Mouse (Mus musculus) forebrain, embryonic 14.5 days (tissue): ENCODE results near the gene Map9. TPM values are rescaled to one million over a fixed set of nuclear protein-coding genes. Genes with fewer than 3 reads are reported as not detected.
"Not testable (repeated sequence)": the region's sequence is repeated elsewhere in the genome, so short reads cannot be mapped to it uniquely, and the experiment has no call there.

ENCODE experiments used
- ATAC-seq: fragments of 200-750 bp; cut with Nextera tagmentation; 2 replicates; pipeline ENCODE4 v1.8.0; 2017; ENCODE audit warnings: mild to moderate bottlenecking, moderate library complexity
- DNase-seq: peaks from one replicate; pipeline ENCODE4 v3.0.0-alpha.2; 2015; ENCODE audit warnings: low spot score
- H3K27ac ChIP-seq: fragments of 300-500 bp; sonication (generic); 2 replicates; pipeline ENCODE4 v1.5.1; 2014; ENCODE audit warnings: low read depth, mild to moderate bottlenecking, control low read depth, low read length, moderate library complexity
- H3K27me3 ChIP-seq: fragments of 300-500 bp; sonication (generic); replicated peaks from 2 replicates; pipeline ENCODE4 v1.6.1; 2014; ENCODE audit warnings: low read length, control low read depth, mixed read lengths; ENCODE audit not compliant: control insufficient read depth, insufficient read depth
- H3K36me3 ChIP-seq: fragments of 300-500 bp; sonication (generic); 2 replicates; pipeline ENCODE4 v1.6.1; 2014; ENCODE audit warnings: low read length, control low read depth; ENCODE audit not compliant: control insufficient read depth, insufficient read depth
- H3K4me1 ChIP-seq: fragments of 300-500 bp; sonication (generic); 2 replicates; pipeline ENCODE4 v1.6.1; 2014; ENCODE audit warnings: antibody characterized with exemption, low read length, control low read depth; ENCODE audit not compliant: control insufficient read depth, insufficient read depth
- H3K4me2 ChIP-seq: fragments of 300-500 bp; sonication (generic); 2 replicates; pipeline ENCODE4 v1.6.1; 2014; ENCODE audit warnings: mild to moderate bottlenecking, control low read depth, low read length
- H3K4me3 ChIP-seq: fragments of 300-500 bp; sonication (generic); 2 replicates; pipeline ENCODE4 v1.5.1; 2014; ENCODE audit warnings: low read depth, low read length, control low read depth
- H3K9ac ChIP-seq: fragments of 300-500 bp; sonication (generic); 2 replicates; pipeline ENCODE4 v1.6.1; 2014; ENCODE audit warnings: mild to moderate bottlenecking, low read length, control low read depth, moderate library complexity
- H3K9me3 ChIP-seq: fragments of 300-500 bp; sonication (generic); replicated peaks from 2 replicates; pipeline ENCODE4 v1.6.1; 2016; ENCODE audit warnings: low read length, control low read depth, mixed read lengths; ENCODE audit not compliant: control insufficient read depth
- polyA plus RNA-seq: library from polyadenylated mRNA; unstranded; fragments of >200 nt; fragmentation: Nextera tagmentation; extraction: Ambion mirVana; gene quantifications from 2 replicates; pipeline ENCODE4 v1.2.1, GENCODE M21; 2014

The Map9 gene
- polyA plus RNA-seq, 1 experiment from 2014 or later: 66.1 TPM

GRCm38 (mm10) chr3:82441601-82442000 lies 83.8 kb downstream of the Map9 start:
- ATAC-seq, H3K27ac ChIP-seq, H3K9ac ChIP-seq, DNase-seq, H3K4me1 ChIP-seq, H3K4me3 ChIP-seq, H3K9me3 ChIP-seq, H3K4me2 ChIP-seq, H3K27me3 ChIP-seq, H3K36me3 ChIP-seq: not testable (repeated sequence)

Other genes with a start within 250 kb of the Map9 start
- 28.2 and 42.2 TPM in 2 replicates for gene Gucy1a1, start 212.3 kb upstream of the Map9 start, polyA plus RNA-seq
- gene Npy2r, start 190.0 kb downstream of the Map9 start, polyA plus RNA-seq: 1.9 and 3.0 TPM in 2 replicates